In the genomic region with DNA sequence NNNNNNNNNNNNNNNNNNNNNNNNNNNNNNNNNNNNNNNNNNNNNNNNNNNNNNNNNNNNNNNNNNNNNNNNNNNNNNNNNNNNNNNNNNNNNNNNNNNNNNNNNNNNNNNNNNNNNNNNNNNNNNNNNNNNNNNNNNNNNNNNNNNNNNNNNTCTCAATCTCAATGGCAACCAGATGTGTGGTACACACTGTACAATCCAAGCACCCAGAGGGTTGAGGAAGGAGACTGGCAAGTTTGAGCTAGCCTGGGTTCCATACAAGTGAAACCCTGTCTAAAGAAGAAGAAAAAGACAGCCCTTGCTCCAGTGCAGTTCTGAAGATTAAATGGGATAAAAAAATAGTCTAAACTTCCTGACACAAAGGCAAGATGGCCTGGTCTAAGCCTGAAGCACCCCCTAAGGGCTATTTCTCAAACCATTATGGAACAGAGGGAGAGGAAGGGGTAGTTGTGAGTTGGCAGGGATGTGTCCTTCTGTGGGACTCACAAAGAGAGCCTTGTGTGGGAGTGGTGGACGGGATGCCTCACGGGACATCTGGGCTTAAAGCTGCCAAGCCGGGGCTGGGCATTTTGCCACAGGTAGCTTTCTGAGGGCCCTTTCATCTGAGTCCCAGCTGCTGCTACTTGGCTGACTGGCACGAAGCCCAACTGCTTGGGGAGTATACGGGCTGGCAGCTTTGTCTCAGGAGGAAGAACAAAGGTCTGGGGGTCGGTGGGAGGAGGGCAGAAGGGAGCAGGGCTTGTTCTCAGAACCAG, we compare ENCODE assay signal across 8 mouse cellular contexts. TPM values are rescaled to one million over a fixed set of nuclear protein-coding genes. Genes with fewer than 3 reads are reported as not detected.
DNase-seq lines count a peak whose midpoint lies in the region; ATAC-seq and TF ChIP-seq lines count a peak whose summit lies in the region.

No protein-coding gene starts in this region.

- H3K27ac ChIP-seq in midbrain, embryonic 10.5 days (replicated peaks), result peak overlapping the region; percentile 18; the same call in 1 of the 2 replicates
- no peak overlapping the region for H3K27ac ChIP-seq in midbrain, embryonic 11.5 days (ENCODE audit: low read depth, low read length)
- peak overlapping the region; percentile 98 for H3K27ac ChIP-seq in forebrain, embryonic 13.5 days
- peak overlapping the region; percentile 69 for H3K27ac ChIP-seq in heart, postnatal 0 days (ENCODE audit: low read depth)
- peak overlapping the region; percentile 81 for H3K27ac ChIP-seq in lung, embryonic 14.5 days (ENCODE audit: low read depth)

- WGBS in midbrain, embryonic 10.5 days, result 58% methylated on average over 6 of the region's 6 CpGs
- WGBS in midbrain, embryonic 11.5 days, result 57% methylated on average over 6 of the region's 6 CpGs
- WGBS in forebrain, embryonic 13.5 days, result 20% methylated on average over 6 of the region's 6 CpGs
- WGBS in heart, postnatal 0 days, result 3% methylated on average over 6 of the region's 6 CpGs
- WGBS in lung, embryonic 14.5 days, result 17% methylated on average over 6 of the region's 6 CpGs

- H3K9me3 ChIP-seq in midbrain, embryonic 10.5 days (replicated peaks), result peaks cover 6% of the 10 kb centered on the region
- peaks cover 2% of the 10 kb centered on the region; the same call in 1 of the 2 replicates for H3K9me3 ChIP-seq in midbrain, embryonic 11.5 days (ENCODE audit: control insufficient read depth, low read length)
- H3K9me3 ChIP-seq in forebrain, embryonic 13.5 days (replicated peaks), result peaks cover 5% of the 10 kb centered on the region
- 0 out of 2 replicates have a peak, but pooled peaks cover 1% of the 10 kb centered on the region for H3K9me3 ChIP-seq in heart, postnatal 0 days (replicated peaks; ENCODE audit: control insufficient read depth, low read length)
- 0 out of 2 replicates have a peak, but pooled peaks cover 4% of the 10 kb centered on the region for H3K9me3 ChIP-seq in lung, embryonic 14.5 days (ENCODE audit: low read depth, low read length)

- 0 out of 2 replicates have a peak, but pooled peaks cover 7% of the 10 kb centered on the region for H3K4me1 ChIP-seq in midbrain, embryonic 10.5 days
- no peaks in the 10 kb centered on the region; the same call in 1 of the 2 replicates for H3K4me1 ChIP-seq in midbrain, embryonic 11.5 days (ENCODE audit: control insufficient read depth, insufficient read depth, low read length)
- H3K4me1 ChIP-seq in forebrain, embryonic 13.5 days, result peaks cover 23% of the 10 kb centered on the region
- H3K4me1 ChIP-seq in heart, postnatal 0 days (ENCODE audit: control insufficient read depth, insufficient read depth), result peaks cover 15% of the 10 kb centered on the region
- 0 out of 2 replicates have a peak, but pooled peaks cover 9% of the 10 kb centered on the region for H3K4me1 ChIP-seq in lung, embryonic 14.5 days (ENCODE audit: insufficient read depth)

- no peak for ATAC-seq in midbrain, embryonic 11.5 days (ENCODE audit: low FRiP score)
- ATAC-seq in forebrain, embryonic 13.5 days, result peak; percentile 96
- ATAC-seq in heart, postnatal 0 days (ENCODE audit: insufficient read depth, low read depth), result peak; percentile 90
- ATAC-seq in lung, embryonic 14.5 days (ENCODE audit: insufficient read depth), result peak; percentile 83

- H3K9ac ChIP-seq in midbrain, embryonic 11.5 days (ENCODE audit: low read length), result no peak overlapping the region
- peak overlapping the region; percentile 17; the same call in 1 of the 2 replicates for H3K9ac ChIP-seq in forebrain, embryonic 13.5 days
- no peak overlapping the region for H3K9ac ChIP-seq in heart, postnatal 0 days (replicated peaks; ENCODE audit: low read depth, low read length)
- 0 out of 2 replicates have a peak overlapping the region, but pooled peaks have one; percentile 9 for H3K9ac ChIP-seq in lung, embryonic 14.5 days

- TF ChIP-seq CTCF in heart, postnatal 0 days (IDR thresholded peaks at IDR 0.05; ENCODE audit: low read depth), result no peak
- TF ChIP-seq CTCF in lung, embryonic 14.5 days (IDR thresholded peaks at IDR 0.05; ENCODE audit: low read depth), result no peak

- H3K4me3 ChIP-seq in midbrain, embryonic 10.5 days, result no peak overlapping the region
- H3K4me3 ChIP-seq in midbrain, embryonic 11.5 days (ENCODE audit: low read depth, low read length), result no peak overlapping the region
- H3K4me3 ChIP-seq in forebrain, embryonic 13.5 days, result no peak overlapping the region
- no peak overlapping the region for H3K4me3 ChIP-seq in heart, postnatal 0 days (ENCODE audit: low read depth, low read length)
- H3K4me3 ChIP-seq in lung, embryonic 14.5 days (ENCODE audit: low read depth, low read length), result no peak overlapping the region

- H3K36me3 ChIP-seq in midbrain, embryonic 10.5 days, result no peaks in the 10 kb centered on the region
- no peaks in the 10 kb centered on the region for H3K36me3 ChIP-seq in midbrain, embryonic 11.5 days (ENCODE audit: control insufficient read depth, insufficient read depth, low read length)
- no peaks in the 10 kb centered on the region for H3K36me3 ChIP-seq in forebrain, embryonic 13.5 days (ENCODE audit: poor library complexity, severe bottlenecking)
- no peaks in the 10 kb centered on the region for H3K36me3 ChIP-seq in heart, postnatal 0 days (replicated peaks; ENCODE audit: control insufficient read depth, insufficient read depth, low read length)
- no peaks in the 10 kb centered on the region for H3K36me3 ChIP-seq in lung, embryonic 14.5 days (ENCODE audit: insufficient read depth)

- 0 out of 2 replicates have a peak, but pooled peaks cover under 1% of the 10 kb centered on the region for H3K27me3 ChIP-seq in midbrain, embryonic 10.5 days (ENCODE audit: low read depth, poor library complexity, severe bottlenecking)
- H3K27me3 ChIP-seq in midbrain, embryonic 11.5 days (ENCODE audit: control insufficient read depth, insufficient read depth, low read length), result no peaks in the 10 kb centered on the region
- no peaks in the 10 kb centered on the region for H3K27me3 ChIP-seq in forebrain, embryonic 13.5 days
- H3K27me3 ChIP-seq in heart, postnatal 0 days (ENCODE audit: control insufficient read depth, insufficient read depth, low read length), result no peaks in the 10 kb centered on the region
- H3K27me3 ChIP-seq in lung, embryonic 14.5 days (ENCODE audit: insufficient read depth, low read length), result no peaks in the 10 kb centered on the region

- no peak overlapping the region for H3K4me2 ChIP-seq in midbrain, embryonic 11.5 days
- H3K4me2 ChIP-seq in forebrain, embryonic 13.5 days, result no peak overlapping the region; the same call in 1 of the 2 replicates
- H3K4me2 ChIP-seq in heart, postnatal 0 days (ENCODE audit: low read depth, low read length), result no peak overlapping the region
- H3K4me2 ChIP-seq in lung, embryonic 14.5 days, result no peak overlapping the region

- no peak for DNase-seq in midbrain, embryonic 10.5 days (ENCODE audit: low spot score)
- DNase-seq in midbrain, embryonic 11.5 days (ENCODE audit: low spot score, missing footprints), result no peak
- DNase-seq in heart, postnatal 0 days (ENCODE audit: low spot score), result peak; percentile 89
- DNase-seq in kidney, postnatal 14 days, result peak; percentile 93
- peak; percentile 90 for DNase-seq in lung, embryonic 14.5 days
- DNase-seq in right cerebral cortex, adult 18-20 months, result peak; percentile 95
- DNase-seq in spleen, postnatal 4 days (ENCODE audit: low spot score in 2 of 2), result no peak

- no peak for TF ChIP-seq EP300 in heart, postnatal 0 days (IDR thresholded peaks at IDR 0.05; ENCODE audit: low read depth)

RNA-seq across cellular contexts. Expression of gene Kctd14, which starts 4.8 kb away (rescaled TPM):
- 0.09 and 0.37 TPM in 2 replicates for polyA plus RNA-seq in midbrain, embryonic 10.5 days (2016; fragmentation: Nextera tagmentation; extraction: Ambion mirVana)
- polyA plus RNA-seq in midbrain, embryonic 11.5 days (2014; fragmentation: Nextera tagmentation; extraction: Ambion mirVana), result 0.28 and 0.37 TPM in 2 replicates
- polyA plus RNA-seq in forebrain, embryonic 13.5 days (2015; fragmentation: Nextera tagmentation; extraction: Ambion mirVana), result 2.4 and 3.3 TPM in 2 replicates
- total RNA-seq in heart, postnatal 0 days (2014; rRNA removed; ENCODE audit: low replicate concordance), result not detected in 2 replicates
- polyA plus RNA-seq in heart, postnatal 0 days (2015; fragmentation: Nextera tagmentation; extraction: Ambion mirVana), result 0.34 and 0.62 TPM in 2 replicates
- 3.1 and 4.2 TPM in 2 replicates for polyA plus RNA-seq in lung, embryonic 14.5 days (2014; fragmentation: Nextera tagmentation; extraction: Ambion mirVana)

RNA-seq across cellular contexts. Expression of gene Thrsp, which starts 28.8 kb away (rescaled TPM):
- polyA plus RNA-seq in midbrain, embryonic 10.5 days (2016; fragmentation: Nextera tagmentation; extraction: Ambion mirVana), result 0.48 and 0.51 TPM in 2 replicates
- 0.12 TPM in 1 of 2 replicates, not detected in the other for polyA plus RNA-seq in midbrain, embryonic 11.5 days (2014; fragmentation: Nextera tagmentation; extraction: Ambion mirVana)
- polyA plus RNA-seq in forebrain, embryonic 13.5 days (2015; fragmentation: Nextera tagmentation; extraction: Ambion mirVana), result 1.4 and 1.7 TPM in 2 replicates
- 1.0 and 1.9 TPM in 2 replicates for total RNA-seq in heart, postnatal 0 days (2014; rRNA removed; ENCODE audit: low replicate concordance)
- 3.9 and 4.3 TPM in 2 replicates for polyA plus RNA-seq in heart, postnatal 0 days (2015; fragmentation: Nextera tagmentation; extraction: Ambion mirVana)
- polyA plus RNA-seq in lung, embryonic 14.5 days (2014; fragmentation: Nextera tagmentation; extraction: Ambion mirVana), result 0.58 and 0.61 TPM in 2 replicates

RNA-seq across cellular contexts. Expression of gene Ints4, which starts 34.4 kb away (rescaled TPM):
- 57.2 and 63.3 TPM in 2 replicates for polyA plus RNA-seq in midbrain, embryonic 10.5 days (2016; fragmentation: Nextera tagmentation; extraction: Ambion mirVana)
- polyA plus RNA-seq in midbrain, embryonic 11.5 days (2014; fragmentation: Nextera tagmentation; extraction: Ambion mirVana), result 61.4 and 62.6 TPM in 2 replicates
- polyA plus RNA-seq in forebrain, embryonic 13.5 days (2015; fragmentation: Nextera tagmentation; extraction: Ambion mirVana), result 53.5 and 54.1 TPM in 2 replicates
- total RNA-seq in heart, postnatal 0 days (2014; rRNA removed; ENCODE audit: low replicate concordance), result 29.8 and 35.4 TPM in 2 replicates
- 28.1 and 28.2 TPM in 2 replicates for polyA plus RNA-seq in heart, postnatal 0 days (2015; fragmentation: Nextera tagmentation; extraction: Ambion mirVana)
- polyA plus RNA-seq in lung, embryonic 14.5 days (2014; fragmentation: Nextera tagmentation; extraction: Ambion mirVana), result 53.1 and 62.0 TPM in 2 replicates

RNA-seq across cellular contexts. Expression of gene Ndufc2, which starts 46.5 kb away (rescaled TPM):
- polyA plus RNA-seq in midbrain, embryonic 10.5 days (2016; fragmentation: Nextera tagmentation; extraction: Ambion mirVana), result 308 and 330 TPM in 2 replicates
- 371 and 375 TPM in 2 replicates for polyA plus RNA-seq in midbrain, embryonic 11.5 days (2014; fragmentation: Nextera tagmentation; extraction: Ambion mirVana)
- 422 and 512 TPM in 2 replicates for polyA plus RNA-seq in forebrain, embryonic 13.5 days (2015; fragmentation: Nextera tagmentation; extraction: Ambion mirVana)
- 797 and 949 TPM in 2 replicates for total RNA-seq in heart, postnatal 0 days (2014; rRNA removed; ENCODE audit: low replicate concordance)
- 1,243 and 1,339 TPM in 2 replicates for polyA plus RNA-seq in heart, postnatal 0 days (2015; fragmentation: Nextera tagmentation; extraction: Ambion mirVana)
- 345 and 369 TPM in 2 replicates for polyA plus RNA-seq in lung, embryonic 14.5 days (2014; fragmentation: Nextera tagmentation; extraction: Ambion mirVana)

Comparison
In these comparisons a context has a peak if more than half of its experiments do, and no peak if none do; other contexts are left out.
1. DNase-seq: peak in heart, postnatal 0 days (single experiment), kidney, postnatal 14 days (single experiment), lung, embryonic 14.5 days (single experiment) and right cerebral cortex, adult 18-20 months (single experiment); none in midbrain, embryonic 10.5 days (single experiment), midbrain, embryonic 11.5 days (single experiment) and spleen, postnatal 4 days (0 of 2).
2. H3K9ac ChIP-seq: peak in forebrain, embryonic 13.5 days (single experiment) and lung, embryonic 14.5 days (single experiment); none in midbrain, embryonic 11.5 days (single experiment) and heart, postnatal 0 days (single experiment).